Mouse (Mus musculus) MEL (cell line): ENCODE measurements around the gene D17H6S53E. TPM values are rescaled to one million over a fixed set of nuclear protein-coding genes. Genes with fewer than 3 reads are reported as not detected.

Experiments used
- DNase-seq: peaks from one replicate; pipeline ENCODE4 v3.0.0; 2011; ENCODE audit warnings: low read depth, low spot score
- H3K27ac ChIP-seq: 2 replicates; pipeline ENCODE4 v1.5.1; 2012; ENCODE audit warnings: low read depth, mild to moderate bottlenecking, control low read depth, low read length, moderate library complexity; ENCODE audit not compliant: control insufficient read depth
- H3K27me3 ChIP-seq, 2 experiments: fragments of 150-350 bp in 1 of 2; sonication (generic) in 1 of 2; 2 replicates each; pipeline ENCODE4 v1.6.1; 2012; ENCODE audit warnings: low read length in 2 of 2, mild to moderate bottlenecking in 2 of 2, improper control_type of control experiment in 1 of 2, moderate library complexity in 1 of 2; ENCODE audit not compliant: insufficient read depth in 2 of 2, control insufficient read depth in 1 of 2
- H3K36me3 ChIP-seq, 2 experiments: 2 replicates each; pipeline ENCODE4 v1.6.1; 2012 to 2014; ENCODE audit warnings: low read length in 2 of 2, improper control_type of control experiment in 1 of 2, inconsistent platforms in 1 of 2, mild to moderate bottlenecking in 1 of 2; ENCODE audit not compliant: insufficient read depth in 2 of 2, control insufficient read depth in 1 of 2
- H3K4me1 ChIP-seq, 2 experiments: fragments of 150-350 bp in 1 of 2; sonication (generic) in 1 of 2; 2 replicates each; pipeline ENCODE4 v1.6.1; 2012; ENCODE audit warnings: low read length in 2 of 2, improper control_type of control experiment in 1 of 2, mild to moderate bottlenecking in 1 of 2; ENCODE audit not compliant: insufficient read depth in 2 of 2, control insufficient read depth in 1 of 2
- H3K4me3 ChIP-seq, 2 experiments: fragments of 150-350 bp in 1 of 2; sonication (generic) in 1 of 2; 2 replicates each; pipeline ENCODE4 v1.5.1; 2012; ENCODE audit warnings: low read depth in 2 of 2, low read length in 2 of 2, mild to moderate bottlenecking in 2 of 2, moderate library complexity in 2 of 2, control low read depth in 1 of 2, improper control_type of control experiment in 1 of 2; ENCODE audit not compliant: control insufficient read depth in 1 of 2, insufficient read depth in 1 of 2
- H3K79me2 ChIP-seq: 2 replicates; pipeline ENCODE4 v1.6.1; 2012; ENCODE audit warnings: mild to moderate bottlenecking, low read length, moderate library complexity; ENCODE audit not compliant: control insufficient read depth, poor library complexity, insufficient read depth
- H3K9ac ChIP-seq: 2 replicates; pipeline ENCODE4 v1.6.1; 2012; ENCODE audit warnings: low read depth, mild to moderate bottlenecking, control low read depth, low read length, moderate library complexity; ENCODE audit not compliant: control insufficient read depth, poor library complexity, severe bottlenecking
- H3K9me3 ChIP-seq: fragments of 150-350 bp; sonication (generic); replicated peaks from 2 replicates; pipeline ENCODE4 v1.6.1; 2012; ENCODE audit warnings: mild to moderate bottlenecking, low read length, improper control_type of control experiment, moderate library complexity; ENCODE audit not compliant: insufficient read depth
- BHLHE40 ChIP-seq: IDR thresholded peaks from 2 replicates; pipeline ENCODE4 v1.6.1; 2012; ENCODE audit warnings: low read depth, mild to moderate bottlenecking, inconsistent platforms, low read length, improper control_type of control experiment, borderline replicate concordance
- CHD1 ChIP-seq: IDR thresholded peaks from 2 replicates; pipeline ENCODE4 v1.6.1; 2012; ENCODE audit warnings: low read depth, mild to moderate bottlenecking, inconsistent platforms, low read length, improper control_type of control experiment
- HCFC1 ChIP-seq: IDR thresholded peaks from 2 replicates; pipeline ENCODE4 v1.6.1; 2012; ENCODE audit warnings: low read depth, mild to moderate bottlenecking, inconsistent platforms, low read length, improper control_type of control experiment, moderate library complexity
- JUND ChIP-seq: IDR thresholded peaks from 2 replicates; pipeline ENCODE4 v1.6.1; 2011; ENCODE audit warnings: low read depth, mild to moderate bottlenecking, improper control_type of control experiment, low read length
- MAFK ChIP-seq: IDR thresholded peaks from 2 replicates; pipeline ENCODE4 v1.6.1; 2011; ENCODE audit warnings: low read depth, mild to moderate bottlenecking, low read length, improper control_type of control experiment, borderline replicate concordance
- MAX ChIP-seq: IDR thresholded peaks from 2 replicates; pipeline ENCODE4 v1.6.1; 2011; ENCODE audit warnings: low read length, improper control_type of control experiment
- MAZ ChIP-seq: IDR thresholded peaks from 2 replicates; pipeline ENCODE4 v1.6.1; 2012; ENCODE audit warnings: low read depth, mild to moderate bottlenecking, inconsistent platforms, low read length, improper control_type of control experiment
- MEF2A ChIP-seq: IDR thresholded peaks from 2 replicates; pipeline ENCODE4 v1.6.1; 2014; ENCODE audit warnings: low read depth, mild to moderate bottlenecking, inconsistent platforms, low read length, improper control_type of control experiment; ENCODE audit not compliant: poor library complexity, insufficient replicate concordance, severe bottlenecking; ENCODE audit errors: extremely low read depth
- MXI1 ChIP-seq: IDR thresholded peaks from 2 replicates; pipeline ENCODE4 v1.6.1; 2011; ENCODE audit warnings: mild to moderate bottlenecking, low read depth, low read length, improper control_type of control experiment
- MYB ChIP-seq: IDR thresholded peaks from 2 replicates; pipeline ENCODE4 v1.6.1; 2011; ENCODE audit warnings: mild to moderate bottlenecking, low read depth, low read length, improper control_type of control experiment
- NRF1 ChIP-seq: IDR thresholded peaks from 2 replicates; pipeline ENCODE4 v1.6.1; 2014; ENCODE audit warnings: low read depth, mild to moderate bottlenecking, inconsistent platforms, low read length, improper control_type of control experiment, moderate library complexity; ENCODE audit not compliant: poor library complexity, insufficient read depth, severe bottlenecking
- POLR2A ChIP-seq, 2 experiments: IDR thresholded peaks; 2 replicates each; pipeline ENCODE4 v1.6.1; 2011 to 2012; ENCODE audit warnings: low read length in 2 of 2, mild to moderate bottlenecking in 2 of 2, control low read depth in 1 of 2, improper control_type of control experiment in 1 of 2, low read depth in 1 of 2, moderate library complexity in 1 of 2; ENCODE audit not compliant: control insufficient read depth in 1 of 2, insufficient read depth in 1 of 2, poor library complexity in 1 of 2
- SIN3A ChIP-seq: IDR thresholded peaks from 2 replicates; pipeline ENCODE4 v1.6.1; 2012; ENCODE audit warnings: low read length, improper control_type of control experiment, inconsistent platforms
- USF2 ChIP-seq, 2 experiments: IDR thresholded peaks; 2 replicates each; pipeline ENCODE4 v1.6.1; 2011 to 2012; ENCODE audit warnings: improper control_type of control experiment in 2 of 2, low read length in 2 of 2, borderline replicate concordance in 1 of 2, inconsistent platforms in 1 of 2, low read depth in 1 of 2, mild to moderate bottlenecking in 1 of 2; ENCODE audit not compliant: insufficient read depth in 1 of 2
- ZC3H11A ChIP-seq: IDR thresholded peaks from 2 replicates; pipeline ENCODE4 v1.6.1; 2012; ENCODE audit warnings: low read depth, mild to moderate bottlenecking, inconsistent platforms, low read length, improper control_type of control experiment
- ZKSCAN1 ChIP-seq: IDR thresholded peaks from 2 replicates; pipeline ENCODE4 v1.6.1; 2012; ENCODE audit warnings: low read depth, mild to moderate bottlenecking, inconsistent platforms, low read length, improper control_type of control experiment, moderate library complexity
- polyA plus RNA-seq, 2 experiments: library from polyadenylated mRNA; stranded (reverse) in 1 of 2; unstranded in 1 of 2; fragments of >175 nt in 1 of 2; fragments of >200 nt in 1 of 2; gene quantifications; 2 replicates each; pipeline versions ENCODE4 v1.2.1 to v1.2.4; 2012; ENCODE audit warnings: low replicate concordance in 2 of 2, low read depth in 1 of 2; ENCODE audit not compliant: insufficient read length in 2 of 2, insufficient read depth in 1 of 2, missing spikeins in 1 of 2
- total RNA-seq: library from RNA; depleted of rRNA; stranded (reverse); fragments of 300-350 nt; gene quantifications from 2 replicates; pipeline ENCODE4 v1.2.3, GENCODE M21; 2012

D17H6S53E gene
- total and polyA plus RNA-seq, 3 experiments = 11.6 to 13.6 TPM; not detected in 1

- Histone ChIP-seq H3K9ac (peak overlapping the region; percentile 81), H3K27me3 (no peaks in the 10 kb centered on the region), H3K27ac (peak overlapping the region; percentile 72), H3K79me2 (peaks cover 58% of the 10 kb centered on the region), H3K36me3 (peaks cover 21 to 31% of the 10 kb centered on the region in 2 experiments), H3K4me1 (peaks cover 3 to 13% of the 10 kb centered on the region in 2 experiments; a peak in 3 of 4 replicates), H3K4me3 (peak overlapping the region; percentile 92 to 97), H3K9me3 (no peaks in the 10 kb centered on the region)
- no peak for DNase-seq
- TF ChIP-seq BHLHE40 = no peak
- no peak for TF ChIP-seq MAZ
- no peak for TF ChIP-seq ZC3H11A
- no peak for TF ChIP-seq ZKSCAN1
- peak; percentile 70 for TF ChIP-seq SIN3A
- peak; percentile 29; the same call in 1 of the 2 replicates for TF ChIP-seq MXI1
- no peak for TF ChIP-seq MAFK
- TF ChIP-seq MAX = peak; percentile 37; the same call in 1 of the 2 replicates
- no peak for TF ChIP-seq MYB
- no peak for TF ChIP-seq NRF1
- 0 out of 2 replicates have a peak, but pooled peaks have one; percentile 24 for TF ChIP-seq HCFC1
- no peak for TF ChIP-seq MEF2A
- no peak for TF ChIP-seq JUND
- TF ChIP-seq CHD1 = peak; percentile 93
Measured at GRCm38 (mm10) chr17:35163326-35164081, 37.3 kb downstream of the D17H6S53E start.

DNA sequence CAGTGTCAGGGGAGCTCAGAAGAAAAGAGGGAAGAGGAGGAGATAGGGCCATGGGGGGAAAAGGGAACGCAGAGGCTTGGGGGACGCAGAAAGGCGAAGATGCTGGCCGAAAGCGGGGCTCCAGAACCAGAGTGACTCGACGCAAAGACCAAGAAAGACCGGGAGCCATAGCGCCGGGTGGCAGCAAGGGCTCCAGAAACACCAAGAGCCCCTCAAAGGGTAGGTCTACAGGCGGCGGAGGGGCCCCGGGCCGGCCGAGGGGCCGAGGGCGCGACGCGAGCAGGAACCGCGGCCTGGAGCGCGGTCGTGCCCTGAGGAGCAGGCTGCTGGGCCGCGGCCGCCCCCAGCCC lies 38.0 kb downstream of the D17H6S53E start:
- Histone ChIP-seq H3K27me3 (no peaks in the 10 kb centered on the region), H3K4me3 (peak overlapping the region; percentile 92 to 97), H3K36me3 (peaks cover 21 to 25% of the 10 kb centered on the region in 2 experiments), H3K79me2 (peaks cover 54% of the 10 kb centered on the region), H3K9me3 (no peaks in the 10 kb centered on the region), H3K9ac (peak overlapping the region; percentile 81), H3K27ac (peak overlapping the region; percentile 72), H3K4me1 (peaks cover 3 to 13% of the 10 kb centered on the region in 2 experiments; a peak in 3 of 4 replicates)
- TF ChIP-seq MXI1 (no peak), USF2 (IDR thresholded peaks at IDR 0.05; ENCODE audit: borderline replicate concordance in 1 of 2, insufficient read depth in 1 of 2, low read depth in 1 of 2, low read length in 2 of 2) (no peak), POLR2A (IDR thresholded peaks at IDR 0.05; ENCODE audit: control insufficient read depth in 1 of 2, insufficient read depth in 1 of 2, low read depth in 1 of 2, low read length in 2 of 2, poor library complexity in 1 of 2) (0 out of 4 replicates have a peak, but pooled peaks of 1 of the 2 experiments have one; percentile 54)
- DNase-seq = no peak
